Mouse (Mus musculus): ENCODE measurements around the gene 9130409I23Rik. TPM values are rescaled to one million over a fixed set of nuclear protein-coding genes. Genes with fewer than 3 reads are reported as not detected.

Gene 9130409I23Rik
- polyA plus RNA-seq, 2 experiments = not detected

- no peaks in the 10 kb centered on the region for H3K4me1 ChIP-seq (ENCODE audit: control insufficient read depth, insufficient read depth, low read length)
- no peak for ATAC-seq (ENCODE audit: low FRiP score, low read depth)
- WGBS = 61% methylated on average over 3 of the region's 3 CpGs
- no peak overlapping the region for H3K27ac ChIP-seq (replicated peaks; ENCODE audit: low read depth, low read length)
- DNase-seq (ENCODE audit: low spot score) = no peak
- no peak overlapping the region for H3K4me2 ChIP-seq (replicated peaks; ENCODE audit: low read depth, low read length, severe bottlenecking)
- no peaks in the 10 kb centered on the region for H3K36me3 ChIP-seq (ENCODE audit: control insufficient read depth, insufficient read depth, low read length)
- H3K9me3 ChIP-seq (ENCODE audit: control insufficient read depth, low read length) = no peaks in the 10 kb centered on the region
- TF ChIP-seq POLR2A (IDR thresholded peaks at IDR 0.05; ENCODE audit: borderline replicate concordance, extremely low read depth, insufficient read depth, insufficient read length) = no peak
- H3K9ac ChIP-seq (ENCODE audit: low read depth, low read length, severe bottlenecking) = no peak overlapping the region
- no peak overlapping the region for H3K4me3 ChIP-seq (replicated peaks; ENCODE audit: low read length)
- no peaks in the 10 kb centered on the region for H3K27me3 ChIP-seq (ENCODE audit: control insufficient read depth, insufficient read depth, low read length)
These were observed 10.9 kb downstream of the 9130409I23Rik start for GRCm38 (mm10) chr1:181061784-181062485.

GRCm38 (mm10) chr1:181063991-181064390 lies 13.0 kb downstream of the 9130409I23Rik start:
- Histone ChIP-seq H3K4me1 (ENCODE audit: control insufficient read depth, insufficient read depth, low read length) (no peaks in the 10 kb centered on the region), H3K9me3 (ENCODE audit: control insufficient read depth, low read length) (no peaks in the 10 kb centered on the region), H3K27ac (replicated peaks; ENCODE audit: low read depth, low read length) (no peak overlapping the region), H3K9ac (ENCODE audit: low read depth, low read length, severe bottlenecking) (no peak overlapping the region), H3K4me2 (replicated peaks; ENCODE audit: low read depth, low read length, severe bottlenecking) (no peak overlapping the region), H3K36me3 (ENCODE audit: control insufficient read depth, insufficient read depth, low read length) (no peaks in the 10 kb centered on the region), H3K27me3 (ENCODE audit: control insufficient read depth, insufficient read depth, low read length) (no peaks in the 10 kb centered on the region), H3K4me3 (replicated peaks; ENCODE audit: low read length) (no peak overlapping the region)
- no peak for TF ChIP-seq POLR2A (IDR thresholded peaks at IDR 0.05; ENCODE audit: borderline replicate concordance, extremely low read depth, insufficient read depth, insufficient read length)
- DNase-seq (ENCODE audit: low spot score) (no peak), ATAC-seq (ENCODE audit: low FRiP score, low read depth) (no peak)
- 71% methylated on average over 2 of the region's 2 CpGs for WGBS

GRCm38 (mm10) chr1:181064648-181065047 lies 13.6 kb downstream of the 9130409I23Rik start:
- no peak overlapping the region for H3K27ac ChIP-seq (replicated peaks; ENCODE audit: low read depth, low read length)
- H3K4me2 ChIP-seq (replicated peaks; ENCODE audit: low read depth, low read length, severe bottlenecking) = no peak overlapping the region
- DNase-seq (ENCODE audit: low spot score) (no peak), ATAC-seq (ENCODE audit: low FRiP score, low read depth) (no peak)
- H3K4me1 ChIP-seq (ENCODE audit: control insufficient read depth, insufficient read depth, low read length) = no peaks in the 10 kb centered on the region
- no peaks in the 10 kb centered on the region for H3K27me3 ChIP-seq (ENCODE audit: control insufficient read depth, insufficient read depth, low read length)
- TF ChIP-seq POLR2A (IDR thresholded peaks at IDR 0.05; ENCODE audit: borderline replicate concordance, extremely low read depth, insufficient read depth, insufficient read length) = no peak
- H3K4me3 ChIP-seq (replicated peaks; ENCODE audit: low read length) = no peak overlapping the region
- 81% methylated on average over 6 of the region's 6 CpGs for WGBS
- H3K9ac ChIP-seq (ENCODE audit: low read depth, low read length, severe bottlenecking) = no peak overlapping the region
- H3K36me3 ChIP-seq (ENCODE audit: control insufficient read depth, insufficient read depth, low read length) = no peaks in the 10 kb centered on the region
- no peaks in the 10 kb centered on the region for H3K9me3 ChIP-seq (ENCODE audit: control insufficient read depth, low read length)

GRCm38 (mm10) chr1:181068344-181068743 lies 17.3 kb downstream of the 9130409I23Rik start:
- no peak for ATAC-seq (ENCODE audit: low FRiP score, low read depth)
- Histone ChIP-seq H3K9me3 (ENCODE audit: control insufficient read depth, low read length) (no peaks in the 10 kb centered on the region), H3K27ac (replicated peaks; ENCODE audit: low read depth, low read length) (no peak overlapping the region), H3K4me2 (replicated peaks; ENCODE audit: low read depth, low read length, severe bottlenecking) (no peak overlapping the region), H3K4me3 (replicated peaks; ENCODE audit: low read length) (no peak overlapping the region), H3K9ac (ENCODE audit: low read depth, low read length, severe bottlenecking) (no peak overlapping the region), H3K36me3 (ENCODE audit: control insufficient read depth, insufficient read depth, low read length) (no peaks in the 10 kb centered on the region), H3K4me1 (ENCODE audit: control insufficient read depth, insufficient read depth, low read length) (no peaks in the 10 kb centered on the region), H3K27me3 (ENCODE audit: control insufficient read depth, insufficient read depth, low read length) (no peaks in the 10 kb centered on the region)
- DNase-seq (ENCODE audit: low spot score) = no peak
- 65% methylated on average over 1 of the region's 1 CpGs for WGBS
- TF ChIP-seq POLR2A (IDR thresholded peaks at IDR 0.05; ENCODE audit: borderline replicate concordance, extremely low read depth, insufficient read depth, insufficient read length) = no peak

GRCm38 (mm10) chr1:181069671-181070070 lies 18.6 kb downstream of the 9130409I23Rik start:
- WGBS = 62% methylated on average over 11 of the region's 11 CpGs
- no peaks in the 10 kb centered on the region for H3K9me3 ChIP-seq (ENCODE audit: control insufficient read depth, low read length)
- H3K36me3 ChIP-seq (ENCODE audit: control insufficient read depth, insufficient read depth, low read length) = no peaks in the 10 kb centered on the region

More at GRCm38 (mm10) chr1:181069671-181070070, 18.6 kb downstream of the 9130409I23Rik start:
- no peaks in the 10 kb centered on the region for H3K27me3 ChIP-seq (ENCODE audit: control insufficient read depth, insufficient read depth, low read length)
- H3K9ac ChIP-seq (ENCODE audit: low read depth, low read length, severe bottlenecking) = no peak overlapping the region
- no peak overlapping the region for H3K4me2 ChIP-seq (replicated peaks; ENCODE audit: low read depth, low read length, severe bottlenecking)
- H3K4me1 ChIP-seq (ENCODE audit: control insufficient read depth, insufficient read depth, low read length) = no peaks in the 10 kb centered on the region
- no peak for DNase-seq (ENCODE audit: low spot score)
- ATAC-seq (ENCODE audit: low FRiP score, low read depth) = no peak
- no peak overlapping the region for H3K4me3 ChIP-seq (replicated peaks; ENCODE audit: low read length)
- TF ChIP-seq POLR2A (IDR thresholded peaks at IDR 0.05; ENCODE audit: borderline replicate concordance, extremely low read depth, insufficient read depth, insufficient read length) = no peak
- no peak overlapping the region for H3K27ac ChIP-seq (replicated peaks; ENCODE audit: low read depth, low read length)

Measured in limb, embryonic 14.5 days (tissue).